Mouse (Mus musculus) adrenal gland, adult 8-10 months (tissue): ENCODE data around the gene Bag5. TPM values are rescaled to one million over a fixed set of nuclear protein-coding genes. Genes with fewer than 3 reads are reported as not detected.
"Not testable (repeated sequence)": the region's sequence is repeated elsewhere in the genome, so short reads cannot be mapped to it uniquely, and the experiment has no call there.

Experiments
- DNase-seq: peaks from one replicate; pipeline ENCODE4 v3.0.0; 2022
- total RNA-seq, 4 experiments: library from RNA; stranded (reverse); gene quantifications; 2 replicates each; pipeline ENCODE4 v1.2.4; 2022

Gene Bag5
- total RNA-seq, 4 experiments from 2014 or later, result 39.2 to 41.7 (median 40.0) TPM

DNA sequence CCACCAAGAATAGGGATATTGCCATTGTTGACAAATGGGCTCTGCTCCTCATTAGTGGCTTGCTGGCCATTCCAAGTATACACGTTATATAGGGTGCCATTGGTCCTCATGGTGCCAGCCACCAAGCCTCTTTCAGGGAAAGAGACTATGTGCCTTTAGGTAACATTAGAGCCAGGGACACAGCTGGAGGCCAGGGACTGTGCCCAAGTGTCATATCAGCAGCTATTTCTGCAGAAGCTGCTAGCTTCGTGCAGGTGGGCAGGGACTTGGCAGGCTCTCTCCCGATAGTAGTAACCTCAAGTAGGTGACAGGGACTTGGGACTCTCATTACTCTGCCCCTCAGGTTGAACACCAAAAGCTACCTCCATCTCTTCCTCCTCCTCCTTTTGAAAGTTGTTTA is 21.9 kb upstream of the Bag5 start:
- no peak for DNase-seq

DNA sequence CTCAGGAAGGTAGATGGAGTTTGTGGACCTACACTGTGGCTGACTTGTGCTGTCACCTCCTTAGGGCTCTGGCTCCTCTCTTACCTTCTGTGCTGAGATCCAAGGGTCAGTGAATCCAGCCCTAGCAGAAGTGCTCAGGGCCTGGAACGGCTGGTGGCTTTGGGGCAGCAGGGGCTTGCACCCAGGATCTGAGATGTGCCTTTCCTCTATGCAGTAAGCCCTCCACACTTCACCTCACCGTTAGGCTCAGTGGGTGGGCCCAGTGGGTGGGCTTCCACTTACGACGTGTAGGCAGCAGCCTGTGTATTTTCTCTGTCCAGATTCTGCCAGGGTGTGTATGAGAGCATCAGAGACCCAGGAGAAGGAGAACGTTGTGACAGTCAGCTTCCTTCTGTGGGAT is 19.9 kb upstream of the Bag5 start:
- no peak for DNase-seq

DNA sequence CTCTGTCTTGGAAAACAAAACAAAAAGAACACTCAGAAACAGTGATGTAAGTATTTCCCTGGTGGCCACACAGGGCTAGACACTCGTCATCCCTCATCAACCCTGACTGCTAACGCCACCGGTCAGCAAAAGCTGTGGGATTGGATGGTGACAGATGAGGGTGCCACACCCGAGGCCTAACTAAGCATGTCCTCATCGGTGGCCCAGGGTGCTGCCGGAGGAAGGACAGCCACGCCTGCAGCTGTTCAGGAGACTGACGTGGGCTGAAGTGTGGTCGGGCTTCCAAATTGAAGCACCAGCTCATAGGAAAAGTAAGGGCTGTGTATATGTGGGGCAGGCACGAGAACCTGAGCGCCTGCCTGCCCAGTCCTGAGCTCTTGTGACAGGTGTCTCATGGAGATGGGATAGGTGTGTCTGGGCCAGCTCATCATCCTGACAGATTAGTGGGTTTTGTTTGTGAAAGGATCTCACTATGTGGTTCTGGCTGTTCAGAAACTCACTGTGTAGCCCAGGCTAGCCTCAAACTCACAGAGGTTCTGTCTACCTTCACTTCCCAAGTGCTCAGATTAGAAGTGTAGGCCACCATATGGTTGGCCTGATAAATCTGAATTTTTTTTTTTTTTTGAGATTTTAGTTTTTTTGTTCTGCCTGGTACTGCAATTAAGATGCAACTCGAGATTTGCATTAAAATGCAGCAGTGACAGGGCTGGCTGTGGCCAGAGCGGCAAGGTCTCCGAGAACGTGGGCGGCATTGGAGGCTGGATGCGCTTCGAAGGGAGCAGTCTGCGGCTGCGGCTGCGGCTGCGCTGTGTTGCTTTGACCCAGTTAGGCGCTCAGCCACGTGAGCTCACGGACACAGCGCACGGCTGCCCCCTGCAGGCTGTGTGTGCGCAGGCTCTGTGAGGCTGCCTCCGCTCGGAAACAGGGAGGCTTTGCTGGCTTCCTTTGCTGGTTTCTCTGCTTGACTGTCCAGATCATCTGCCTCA is 19.1 kb upstream of the Bag5 start:
- peak; percentile 78 for DNase-seq

DNA sequence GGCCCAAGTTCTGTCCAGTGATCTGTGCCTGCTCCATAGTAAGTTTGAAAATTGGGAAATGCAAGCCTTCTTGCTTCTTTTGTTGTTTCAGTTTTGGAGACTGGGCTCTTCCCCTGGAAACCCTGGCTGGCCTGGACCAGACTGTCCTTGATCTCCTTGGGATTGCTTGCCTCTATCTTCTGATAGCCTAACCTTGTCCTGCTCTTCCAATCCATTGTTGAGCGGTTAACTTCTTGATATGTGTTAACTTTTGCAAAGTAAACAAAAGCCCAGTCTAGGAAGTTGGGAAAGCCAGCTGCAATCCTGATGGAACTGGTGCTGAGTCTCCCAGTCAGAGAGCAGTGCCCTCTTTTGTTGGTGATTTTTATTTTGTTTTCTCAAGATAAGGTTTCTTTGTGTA is 14.9 kb upstream of the Bag5 start:
- DNase-seq, result no peak

DNA sequence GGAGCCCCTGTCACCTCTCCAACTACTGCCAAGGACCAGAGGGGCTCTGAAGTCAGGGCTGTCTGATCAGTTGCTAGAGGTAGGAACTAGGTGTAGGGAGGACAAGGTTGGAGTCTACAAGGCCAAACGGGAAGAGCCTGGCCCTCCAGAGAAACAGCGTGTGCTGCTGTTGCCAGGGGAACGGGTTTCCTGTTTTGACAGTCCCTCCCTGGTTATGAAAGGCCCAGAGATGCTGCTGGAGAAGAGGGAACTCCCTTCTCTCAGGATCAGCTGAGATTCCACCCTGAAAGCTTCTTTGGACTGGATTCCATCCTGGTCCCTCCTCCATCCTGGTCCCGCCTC is 13.0 kb upstream of the Bag5 start:
- DNase-seq, result no peak

DNA sequence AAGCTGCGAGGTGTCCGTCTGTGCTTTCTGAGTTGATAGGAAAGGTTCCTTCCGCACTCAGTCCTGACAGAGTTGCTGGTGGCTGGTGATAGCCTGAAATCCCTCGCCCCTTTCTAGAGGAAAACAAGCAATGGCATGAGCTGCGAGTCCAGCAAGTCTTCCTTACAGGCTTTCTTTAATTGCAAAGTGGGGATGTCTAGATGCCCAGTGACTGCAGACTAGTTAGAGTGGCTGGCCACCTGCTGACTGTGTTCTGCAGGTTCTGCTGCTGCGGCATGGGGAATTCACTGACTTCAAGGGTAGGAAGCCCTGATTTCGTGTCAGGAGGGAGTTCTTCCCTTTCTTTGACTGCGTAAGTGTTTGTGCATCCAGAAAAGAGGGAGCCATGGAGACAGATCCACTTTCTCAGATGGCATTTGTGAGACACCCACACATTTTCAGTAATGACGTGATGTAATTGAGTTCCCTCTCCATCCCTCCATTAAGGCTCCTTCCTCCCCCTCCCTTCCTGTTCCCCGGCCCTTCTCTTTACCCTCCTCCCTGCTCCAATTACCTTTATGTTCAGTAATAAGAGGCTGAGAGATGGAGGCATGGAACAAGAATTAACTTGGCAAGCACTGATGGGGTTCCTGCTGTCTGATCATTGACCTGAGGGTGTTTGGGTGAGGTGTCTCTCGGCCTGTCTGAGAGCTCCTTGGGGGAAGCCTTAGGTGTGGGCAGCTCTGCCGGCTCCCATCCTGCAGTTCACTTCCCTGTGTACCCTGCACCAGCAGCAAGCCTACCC is 12.5 kb upstream of the Bag5 start:
- DNase-seq, result no peak

DNA sequence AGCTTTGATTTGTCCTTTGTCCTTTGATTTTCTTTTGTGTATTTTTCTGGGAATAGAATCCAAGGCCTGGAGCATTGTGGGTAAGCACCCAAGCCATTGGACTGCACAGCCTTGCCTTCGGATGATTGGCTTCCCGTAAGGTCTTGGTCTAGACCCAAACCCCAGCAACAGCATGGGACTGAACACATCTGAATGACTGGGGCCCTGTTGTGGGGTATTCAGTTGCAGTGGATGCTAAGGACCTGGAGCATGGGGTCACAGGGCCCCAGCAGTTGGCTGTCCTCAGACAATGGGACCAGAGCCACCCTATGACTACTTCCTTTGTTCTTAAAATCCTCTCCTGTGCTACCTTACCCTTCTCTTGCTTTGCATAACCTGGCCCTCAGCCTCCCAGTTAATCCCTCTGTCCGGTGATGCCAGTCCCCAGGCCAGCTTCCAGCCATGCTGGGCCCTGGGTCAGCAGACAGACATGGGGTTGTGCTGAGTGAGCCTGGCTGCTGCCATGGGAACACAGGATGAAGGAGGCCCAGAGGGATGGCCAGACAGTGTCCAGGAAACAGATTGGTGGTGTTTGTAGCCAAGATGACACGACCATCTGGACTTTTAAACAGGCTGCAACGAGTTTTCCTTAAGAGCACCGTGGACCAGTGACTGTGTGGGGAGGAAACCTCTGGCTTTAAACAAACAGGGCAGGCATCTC is 11.7 kb upstream of the Bag5 start:
- no peak for DNase-seq

DNA sequence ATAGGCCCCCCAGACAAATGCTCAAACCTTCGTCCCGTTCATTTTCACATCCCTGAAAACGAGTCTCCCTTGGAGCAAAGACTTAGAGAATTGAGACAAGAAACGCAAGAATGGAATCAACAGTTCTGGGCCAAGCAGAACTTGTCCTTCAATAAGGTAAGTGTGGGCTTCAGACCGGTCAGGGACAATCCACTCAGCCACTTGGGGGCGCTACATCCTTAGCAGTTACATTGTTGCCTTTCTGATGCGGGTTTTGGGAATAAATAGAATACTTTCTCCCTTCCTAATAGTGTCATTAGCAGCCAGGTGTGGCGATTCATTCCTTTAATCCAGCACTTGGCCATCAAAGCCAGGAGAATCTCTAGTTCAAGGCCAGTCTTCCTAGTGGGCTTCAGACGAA is 9.6 kb upstream of the Bag5 start:
- no peak for DNase-seq

DNA sequence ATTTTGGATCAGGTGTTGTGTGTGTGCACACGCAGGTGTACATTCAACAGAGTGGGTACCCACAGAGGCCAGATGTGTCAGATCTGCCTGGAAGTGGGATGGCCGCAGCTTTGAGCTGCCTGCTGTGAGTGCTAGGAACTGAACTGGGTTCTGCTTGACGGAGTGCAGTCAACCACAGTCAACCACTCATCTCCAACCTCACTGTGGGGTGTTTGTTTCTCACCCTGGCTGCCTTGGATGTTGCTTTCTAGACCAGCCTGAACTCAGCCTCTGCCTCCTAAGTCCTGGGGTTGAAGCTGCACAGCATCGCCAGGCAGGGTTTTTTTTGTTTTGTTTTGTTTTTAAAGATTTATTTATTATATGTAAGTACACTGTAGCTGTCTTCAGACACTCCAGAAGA is 7.2 kb upstream of the Bag5 start:
- DNase-seq, result no peak

DNA sequence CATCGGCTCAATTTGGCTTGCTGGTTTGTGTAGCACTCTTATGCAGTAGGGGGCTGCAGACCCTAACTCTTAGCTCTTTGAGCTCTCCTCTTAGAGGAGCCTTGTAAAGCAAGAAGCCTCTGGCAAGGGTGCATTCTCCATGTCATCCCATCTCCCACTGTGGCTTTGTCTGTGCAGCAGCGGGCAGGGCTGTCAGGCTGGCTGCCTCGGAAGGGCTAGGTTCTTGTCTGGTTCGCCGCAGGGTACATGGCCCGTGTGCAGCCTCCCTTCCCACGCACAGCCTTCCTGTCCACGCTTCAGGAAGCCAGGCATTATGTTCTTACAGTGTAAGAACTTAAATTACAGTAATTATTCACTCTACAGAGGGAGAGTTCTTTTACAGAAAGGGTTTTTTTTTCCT is 5.6 kb upstream of the Bag5 start:
- no peak for DNase-seq

DNA sequence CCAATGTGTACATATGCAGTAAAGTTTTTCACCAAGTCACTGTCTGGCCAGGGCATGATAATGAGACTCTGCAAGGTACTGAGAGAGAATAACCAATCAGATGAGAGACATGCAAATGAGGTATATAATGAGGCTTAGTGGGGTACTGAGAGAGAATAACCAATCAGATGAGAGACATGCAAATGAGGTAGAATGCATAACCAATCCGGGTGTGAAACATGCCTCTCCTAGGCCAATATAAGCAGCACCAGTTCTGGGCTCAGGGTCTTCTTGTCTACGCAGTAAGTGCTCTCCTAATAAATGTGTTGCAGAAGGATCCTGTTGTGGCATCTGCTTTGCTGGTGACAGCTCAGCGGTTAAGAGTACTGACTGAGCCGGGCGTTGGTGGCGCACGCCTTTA is 3.4 kb upstream of the Bag5 start:
- no peak for DNase-seq

DNA sequence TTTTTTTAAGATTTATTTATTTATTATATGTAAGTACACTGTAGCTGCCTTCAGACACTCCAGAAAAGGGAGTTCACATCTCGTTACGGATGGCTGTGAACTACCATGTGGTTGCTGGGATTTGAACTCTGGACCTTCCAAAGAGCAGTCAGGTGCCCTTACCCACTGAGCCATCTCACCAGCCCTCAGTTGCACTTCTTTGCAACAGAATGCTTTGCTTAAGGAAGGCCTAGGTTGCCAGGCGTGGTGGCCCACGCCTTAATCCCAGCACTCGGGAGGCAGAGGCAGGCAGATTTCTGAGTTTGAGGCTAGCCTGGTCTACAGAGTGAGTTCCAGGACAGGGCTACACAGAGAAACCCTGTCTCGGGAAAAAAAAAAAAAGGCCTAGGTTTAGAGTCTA is 823 bp upstream of the Bag5 start:
- DNase-seq, result not testable (repeated sequence)

DNA sequence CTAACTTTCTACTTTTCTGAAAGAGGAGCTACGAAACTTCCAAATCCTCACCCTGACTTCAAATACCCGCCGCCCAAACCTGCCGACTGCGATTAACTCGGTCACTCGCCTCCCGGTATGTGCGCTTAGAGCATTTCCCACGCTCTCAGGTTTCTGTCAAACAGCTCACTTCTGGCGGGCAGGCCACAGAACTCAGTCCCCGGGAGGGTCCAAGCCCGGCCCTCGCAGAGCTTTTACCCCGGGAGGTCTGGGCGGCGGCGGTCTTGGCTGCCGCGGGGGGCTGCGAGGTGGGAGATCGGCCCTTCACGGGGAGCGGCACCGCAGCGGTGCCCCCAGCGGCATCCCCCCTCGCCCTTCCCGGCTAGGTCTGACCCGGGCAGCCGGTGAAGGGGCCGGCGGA is 581 bp downstream of the Bag5 start:
- DNase-seq, result no peak

DNA sequence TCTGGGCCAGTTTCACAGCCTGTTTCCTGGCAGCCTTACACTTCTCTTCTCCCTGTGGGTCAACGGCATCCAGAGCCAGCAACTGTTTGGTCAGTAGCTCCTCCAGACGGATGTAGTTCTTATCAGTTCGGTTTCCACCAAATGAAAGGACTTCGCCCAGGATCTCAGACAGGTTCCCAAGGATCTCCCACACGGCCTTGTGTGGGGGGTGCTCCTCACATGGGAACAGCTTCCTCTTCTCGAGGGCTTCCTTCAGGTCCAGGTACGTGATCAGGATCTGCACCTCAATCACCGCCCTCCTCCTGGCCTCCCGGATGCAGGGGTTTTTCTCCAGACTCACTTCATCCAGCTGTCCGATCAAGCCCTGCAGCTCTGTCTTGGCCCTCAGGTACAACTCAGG is 3.0 kb downstream of the Bag5 start:
- DNase-seq, result no peak

DNA sequence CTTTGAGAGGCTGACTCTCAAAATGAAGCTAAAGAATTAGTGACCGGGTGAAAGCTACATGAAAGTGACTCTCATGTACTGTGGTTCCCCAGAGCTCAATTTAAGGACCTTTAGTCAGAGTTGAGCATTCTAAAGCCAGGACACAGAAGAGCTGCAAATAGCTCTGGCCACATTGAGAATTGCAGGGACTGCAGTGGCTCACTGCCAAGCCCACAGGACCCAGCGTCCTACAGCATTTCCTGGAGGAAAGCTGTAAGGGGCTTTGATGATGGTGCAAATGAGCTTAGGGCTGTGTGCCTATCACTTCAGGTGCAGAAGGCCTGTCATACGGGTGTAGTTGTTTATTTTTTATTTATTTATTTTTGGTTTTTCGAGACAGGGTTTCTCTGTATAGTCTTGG is 4.9 kb downstream of the Bag5 start:
- no peak for DNase-seq

DNA sequence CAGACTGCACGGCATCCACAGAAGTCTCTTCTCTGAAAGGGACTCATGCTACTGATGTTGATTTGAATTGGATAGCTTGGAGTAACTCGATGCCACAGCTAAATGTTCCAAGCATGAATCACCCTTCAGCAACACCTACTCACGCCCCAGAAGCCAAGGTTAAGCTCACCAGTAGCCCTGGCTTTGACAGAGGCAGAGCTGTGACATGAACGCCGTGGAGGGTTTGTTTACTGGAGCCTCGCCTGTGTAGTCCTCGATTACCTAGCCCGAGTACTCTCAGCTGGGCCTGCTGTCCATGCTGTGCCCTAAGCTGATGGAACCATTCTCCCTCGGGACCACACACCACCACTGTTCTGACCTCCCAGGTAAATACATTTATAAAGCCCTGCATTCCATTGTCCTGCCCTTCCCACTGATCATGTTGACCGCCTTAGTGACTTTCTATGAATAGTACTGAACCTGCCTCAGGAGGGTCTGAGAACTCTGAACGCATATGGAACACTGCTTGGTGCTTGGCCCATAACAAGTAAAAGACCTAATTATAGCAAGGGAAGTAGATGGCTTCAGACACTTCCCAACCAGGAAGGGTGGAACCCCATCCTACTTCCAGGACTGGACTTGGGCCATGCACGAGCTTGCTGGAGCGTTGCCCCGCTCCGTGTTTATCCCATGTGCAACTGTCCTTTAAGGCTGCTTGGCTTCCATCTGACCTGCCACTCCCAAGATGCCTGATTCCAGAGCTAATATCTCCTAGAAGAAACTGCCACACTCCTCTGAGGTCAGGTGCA is 7.7 kb downstream of the Bag5 start:
- peak; percentile 70 for DNase-seq

DNA sequence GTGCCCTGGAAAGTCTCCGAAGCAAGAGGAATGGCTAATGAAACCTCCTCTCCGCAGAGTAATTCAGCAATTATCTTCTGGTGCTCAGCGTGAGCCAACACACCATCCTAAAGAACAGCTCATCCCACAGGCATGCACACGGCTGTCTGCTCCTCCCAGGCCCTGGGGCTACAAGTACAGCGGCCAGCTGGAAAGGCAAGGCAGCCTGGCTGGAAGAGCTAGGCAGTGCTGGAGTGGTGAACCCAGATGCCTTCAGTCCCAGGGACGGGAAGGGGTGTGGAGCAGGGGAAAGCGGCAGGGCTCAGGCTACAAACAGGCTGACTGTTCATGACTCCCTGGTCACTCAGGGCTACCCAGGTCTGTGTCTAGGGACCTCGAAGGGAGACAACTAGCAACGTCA is 8.4 kb downstream of the Bag5 start:
- no peak for DNase-seq

DNA sequence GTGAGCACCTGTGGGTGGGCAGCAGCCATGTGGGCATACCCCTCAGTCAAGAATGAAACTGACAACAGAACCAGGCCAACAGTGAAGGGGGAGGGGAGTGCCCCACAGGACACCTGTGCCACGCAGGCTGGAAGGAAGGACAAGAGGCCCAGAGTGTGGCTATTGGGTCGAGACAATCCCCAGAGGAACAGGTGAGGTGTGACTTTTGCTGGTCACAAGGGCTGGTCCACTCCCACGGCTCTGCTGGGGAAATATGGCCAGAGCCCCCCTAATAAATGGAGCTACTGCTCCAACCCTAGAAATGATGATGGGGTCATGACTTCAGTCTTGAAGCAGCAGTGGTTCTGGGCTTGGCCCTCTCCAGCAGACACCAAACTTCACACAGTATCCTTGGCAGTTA is 9.8 kb downstream of the Bag5 start:
- DNase-seq, result no peak

DNA sequence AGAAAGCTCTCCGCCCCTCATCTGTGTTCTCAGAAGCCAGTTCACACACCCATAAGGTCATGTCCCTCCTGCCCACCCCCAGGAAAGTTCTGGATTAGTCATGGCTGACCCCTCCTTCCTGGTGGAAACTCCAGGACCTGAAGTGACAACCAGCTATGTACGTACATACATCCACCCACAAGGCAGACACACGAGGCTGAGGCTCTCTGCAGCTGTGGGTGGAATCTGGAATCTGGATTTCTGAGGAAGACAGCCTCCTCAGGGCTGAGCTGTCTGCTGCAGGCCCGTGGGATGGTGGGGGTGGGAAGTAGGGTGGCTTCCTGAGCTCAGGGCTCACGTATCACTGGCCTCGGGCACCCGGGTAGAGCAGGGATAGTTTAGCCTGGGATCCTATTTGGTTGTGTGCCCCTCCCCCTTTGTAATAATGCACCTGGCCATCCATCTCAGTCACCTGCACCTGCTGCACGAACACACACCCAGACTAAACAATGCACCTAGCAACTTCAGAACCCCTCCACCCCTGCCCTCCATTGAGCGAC is 12.1 kb downstream of the Bag5 start:
- no peak for DNase-seq

DNA sequence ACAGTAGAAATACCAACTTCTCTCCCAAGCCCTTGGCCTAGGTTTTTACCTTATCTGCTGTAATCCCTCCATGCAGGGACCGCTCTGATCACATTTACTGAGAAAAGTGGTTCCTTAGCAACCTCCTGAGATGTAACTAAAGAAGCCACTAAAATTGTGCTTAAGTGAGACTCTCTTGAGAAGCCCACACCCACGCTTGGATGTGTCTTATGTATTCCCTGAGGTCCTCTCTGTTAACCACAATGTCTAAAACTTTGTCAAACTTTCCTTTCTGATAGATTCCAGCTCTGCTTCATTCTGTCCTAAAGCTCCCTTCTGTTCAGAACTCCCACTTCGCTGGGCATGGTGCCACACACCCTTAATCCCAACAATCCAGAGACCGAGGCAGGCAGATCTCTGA is 13.5 kb downstream of the Bag5 start:
- DNase-seq, result no peak

DNA sequence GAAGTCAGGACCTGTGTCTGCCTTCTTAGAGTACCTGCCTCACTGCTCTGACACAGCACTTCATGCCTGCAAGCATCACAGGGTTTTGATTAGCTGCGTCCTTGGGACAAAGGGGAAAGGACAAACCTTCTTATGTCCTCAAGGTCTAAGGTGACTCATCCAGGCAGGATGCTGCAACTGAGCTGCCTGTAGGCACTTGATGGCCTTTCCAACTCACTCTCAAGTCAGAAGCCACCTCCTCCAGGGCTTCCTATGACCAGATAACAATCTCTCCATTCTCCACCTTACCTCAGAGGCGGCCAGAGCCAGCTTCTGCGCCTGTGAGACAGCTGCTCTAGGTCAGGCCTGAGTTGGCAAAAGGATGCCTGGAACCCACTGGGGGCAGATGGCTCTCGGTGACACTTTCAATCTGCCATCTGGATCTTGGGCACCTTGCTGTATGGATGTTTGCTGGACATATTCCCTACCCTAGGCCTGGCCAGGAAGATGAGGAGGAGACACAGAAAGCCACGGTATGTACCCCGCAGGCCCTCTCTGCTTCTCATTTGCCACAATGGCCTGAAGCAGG is 14.6 kb downstream of the Bag5 start:
- DNase-seq, result peak; percentile 58

DNA sequence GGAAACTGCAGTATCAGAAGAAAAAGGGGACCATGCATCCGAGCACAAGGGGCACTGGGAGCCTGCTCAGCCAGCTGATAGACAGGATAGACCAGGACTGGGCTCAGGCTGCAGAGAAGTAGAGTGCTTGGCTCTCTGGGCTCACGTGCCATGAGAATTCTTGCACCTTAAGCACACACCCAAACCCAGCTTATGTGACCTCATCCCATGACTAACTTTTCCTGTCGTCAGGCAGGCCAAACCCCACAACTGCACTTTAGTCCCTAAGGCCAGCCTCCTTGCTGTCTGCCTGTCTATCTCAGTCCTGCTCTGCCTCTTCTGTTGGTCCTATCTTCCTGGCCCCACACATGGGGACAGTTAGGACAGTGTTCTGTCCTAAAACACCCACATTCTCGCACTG is 15.3 kb downstream of the Bag5 start:
- DNase-seq, result no peak
